Mouse (Mus musculus): Measurements from ENCODE around the gene Tgm1. TPM values are rescaled to one million over a fixed set of nuclear protein-coding genes. Genes with fewer than 3 reads are reported as not detected.
"Not testable (repeated sequence)": the region's sequence is repeated elsewhere in the genome, so short reads cannot be mapped to it uniquely, and the experiment has no call there.

Gene Tgm1
- 1.1 and 5.1 TPM in 2 replicates for polyA plus RNA-seq (2011; ENCODE audit: insufficient read depth, insufficient read length, low replicate concordance, missing spikeins)

GRCm38 (mm10) chr14:55713729-55714122, at the start of gene Tgm1:
Gene Tgm1 (minus strand): TSS chr14:55713926.
- no peak for TF ChIP-seq POLR2A (IDR thresholded peaks at IDR 0.05; ENCODE audit: borderline replicate concordance, control insufficient read depth, low read depth, low read length)
- no peak for TF ChIP-seq CTCF (IDR thresholded peaks at IDR 0.05; ENCODE audit: control insufficient read depth, insufficient read depth, low read length)
- H3K27ac ChIP-seq (ENCODE audit: control insufficient read depth, insufficient read depth, low read depth, low read length, poor library complexity): no peak within 1 kb of the TSS
- H3K4me1 ChIP-seq (ENCODE audit: control insufficient read depth, insufficient read depth, low read length): peaks cover 2% of the 10 kb centered on the region
- 17% methylated on average over 4 of the region's 4 CpGs for WGBS
- H3K4me3 ChIP-seq (replicated peaks; ENCODE audit: control insufficient read depth, low read depth, low read length): peak within 1 kb of the TSS; percentile 41

- TF ChIP-seq CTCF (IDR thresholded peaks at IDR 0.05; ENCODE audit: control insufficient read depth, insufficient read depth, low read length) (no peak), POLR2A (IDR thresholded peaks at IDR 0.05; ENCODE audit: borderline replicate concordance, control insufficient read depth, low read depth, low read length) (no peak)
- WGBS: 11% methylated on average over 7 of the region's 7 CpGs
- H3K4me3 ChIP-seq (replicated peaks; ENCODE audit: control insufficient read depth, low read depth, low read length): peak overlapping the region; percentile 21
- H3K27ac ChIP-seq (ENCODE audit: control insufficient read depth, insufficient read depth, low read depth, low read length, poor library complexity): peak overlapping the region; percentile 69
- H3K4me1 ChIP-seq (ENCODE audit: control insufficient read depth, insufficient read depth, low read length): peaks cover 2% of the 10 kb centered on the region; the same call in 1 of the 2 replicates
These were observed 49.4 kb upstream of the Tgm1 start for GRCm38 (mm10) chr14:55763166-55763565.

GRCm38 (mm10) chr14:55762001-55762821, 48.5 kb upstream of the Tgm1 start:
- 5% methylated on average over 77 of the region's 77 CpGs for WGBS
- H3K4me3 ChIP-seq (replicated peaks; ENCODE audit: control insufficient read depth, low read depth, low read length): peak overlapping the region; percentile 50
- H3K27ac ChIP-seq (ENCODE audit: control insufficient read depth, insufficient read depth, low read depth, low read length, poor library complexity): peak overlapping the region; percentile 69
- TF ChIP-seq CTCF (IDR thresholded peaks at IDR 0.05; ENCODE audit: control insufficient read depth, insufficient read depth, low read length) (no peak; the same call in 1 of the 2 replicates), POLR2A (IDR thresholded peaks at IDR 0.05; ENCODE audit: borderline replicate concordance, control insufficient read depth, low read depth, low read length) (peak; percentile 37; the same call in 1 of the 2 replicates)
- H3K4me1 ChIP-seq (ENCODE audit: control insufficient read depth, insufficient read depth, low read length): peaks cover 2% of the 10 kb centered on the region; the same call in 1 of the 2 replicates

- Histone ChIP-seq H3K4me1 (ENCODE audit: control insufficient read depth, insufficient read depth, low read length) (peaks cover 2% of the 10 kb centered on the region; the same call in 1 of the 2 replicates), H3K4me3 (replicated peaks; ENCODE audit: control insufficient read depth, low read depth, low read length) (peak within 1 kb of the TSS; percentile 50), H3K27ac (ENCODE audit: control insufficient read depth, insufficient read depth, low read depth, low read length, poor library complexity) (peak within 1 kb of the TSS; percentile 69)
- WGBS: 89% methylated on average over 6 of the region's 6 CpGs
- no peak for TF ChIP-seq CTCF (IDR thresholded peaks at IDR 0.05; ENCODE audit: control insufficient read depth, insufficient read depth, low read length)
- no peak for TF ChIP-seq POLR2A (IDR thresholded peaks at IDR 0.05; ENCODE audit: borderline replicate concordance, control insufficient read depth, low read depth, low read length)
These were observed 47.4 kb upstream of the Tgm1 start, which contains the start of gene Ltb4r2 for GRCm38 (mm10) chr14:55761163-55761562. Gene Ltb4r2 (plus strand): TSS chr14:55761428.

- under 1% methylated on average over 6 of the region's 6 CpGs for WGBS
- peak; percentile 75 for TF ChIP-seq CTCF (IDR thresholded peaks at IDR 0.05; ENCODE audit: control insufficient read depth, insufficient read depth, low read length)
- not testable (repeated sequence) for H3K27ac ChIP-seq (ENCODE audit: control insufficient read depth, insufficient read depth, low read depth, low read length, poor library complexity); H3K4me3 ChIP-seq (replicated peaks; ENCODE audit: control insufficient read depth, low read depth, low read length); H3K4me1 ChIP-seq (ENCODE audit: control insufficient read depth, insufficient read depth, low read length)
These were observed 46.4 kb upstream of the Tgm1 start for GRCm38 (mm10) chr14:55760156-55760555.

GRCm38 (mm10) chr14:55758363-55758784, 44.6 kb upstream of the Tgm1 start, which contains the start of gene Cideb:
Gene Cideb (minus strand): TSS chr14:55758458.
- Histone ChIP-seq H3K4me3 (replicated peaks; ENCODE audit: control insufficient read depth, low read depth, low read length) (no peak within 1 kb of the TSS), H3K27ac (ENCODE audit: control insufficient read depth, insufficient read depth, low read depth, low read length, poor library complexity) (no peak within 1 kb of the TSS), H3K4me1 (ENCODE audit: control insufficient read depth, insufficient read depth, low read length) (no peaks in the 10 kb centered on the region; the same call in 1 of the 2 replicates)
- WGBS: 11% methylated on average over 8 of the region's 8 CpGs
- TF ChIP-seq POLR2A (IDR thresholded peaks at IDR 0.05; ENCODE audit: borderline replicate concordance, control insufficient read depth, low read depth, low read length) (no peak), CTCF (IDR thresholded peaks at IDR 0.05; ENCODE audit: control insufficient read depth, insufficient read depth, low read length) (peak; percentile 41)

- Histone ChIP-seq H3K27ac (ENCODE audit: control insufficient read depth, insufficient read depth, low read depth, low read length, poor library complexity) (no peak overlapping the region), H3K4me3 (replicated peaks; ENCODE audit: control insufficient read depth, low read depth, low read length) (no peak overlapping the region), H3K4me1 (ENCODE audit: control insufficient read depth, insufficient read depth, low read length) (no peaks in the 10 kb centered on the region; the same call in 1 of the 2 replicates)
- 43% methylated on average over 6 of the region's 6 CpGs for whole genome bisulfite sequencing
- TF ChIP-seq POLR2A (IDR thresholded peaks at IDR 0.05; ENCODE audit: borderline replicate concordance, control insufficient read depth, low read depth, low read length) (no peak), CTCF (IDR thresholded peaks at IDR 0.05; ENCODE audit: control insufficient read depth, insufficient read depth, low read length) (no peak)
These were observed 43.8 kb upstream of the Tgm1 start for GRCm38 (mm10) chr14:55757566-55757965.

GRCm38 (mm10) chr14:55747051-55747847, 33.5 kb upstream of the Tgm1 start:
- H3K27ac ChIP-seq (ENCODE audit: control insufficient read depth, insufficient read depth, low read depth, low read length, poor library complexity): no peak overlapping the region
- H3K4me1 ChIP-seq (ENCODE audit: control insufficient read depth, insufficient read depth, low read length): peaks cover 1% of the 10 kb centered on the region; the same call in 1 of the 2 replicates
- WGBS: 83% methylated on average over 10 of the region's 10 CpGs
- no peak overlapping the region for H3K4me3 ChIP-seq (replicated peaks; ENCODE audit: control insufficient read depth, low read depth, low read length)
- TF ChIP-seq CTCF (IDR thresholded peaks at IDR 0.05; ENCODE audit: control insufficient read depth, insufficient read depth, low read length): no peak
- no peak for TF ChIP-seq POLR2A (IDR thresholded peaks at IDR 0.05; ENCODE audit: borderline replicate concordance, control insufficient read depth, low read depth, low read length)

All from bone marrow, adult 2 months (tissue).